Mouse (Mus musculus) ovary, postnatal 36 days (tissue): ENCODE results near the gene Coro2b.
"Not testable (repeated sequence)": the region's sequence is repeated elsewhere in the genome, so short reads cannot be mapped to it uniquely, and the experiment has no call there.

Experiments used
- DNase-seq: peaks from one replicate; pipeline ENCODE4 v3.0.0; 2022; ENCODE audit warnings: low spot score, mixed read lengths

Coro2b gene

DNA sequence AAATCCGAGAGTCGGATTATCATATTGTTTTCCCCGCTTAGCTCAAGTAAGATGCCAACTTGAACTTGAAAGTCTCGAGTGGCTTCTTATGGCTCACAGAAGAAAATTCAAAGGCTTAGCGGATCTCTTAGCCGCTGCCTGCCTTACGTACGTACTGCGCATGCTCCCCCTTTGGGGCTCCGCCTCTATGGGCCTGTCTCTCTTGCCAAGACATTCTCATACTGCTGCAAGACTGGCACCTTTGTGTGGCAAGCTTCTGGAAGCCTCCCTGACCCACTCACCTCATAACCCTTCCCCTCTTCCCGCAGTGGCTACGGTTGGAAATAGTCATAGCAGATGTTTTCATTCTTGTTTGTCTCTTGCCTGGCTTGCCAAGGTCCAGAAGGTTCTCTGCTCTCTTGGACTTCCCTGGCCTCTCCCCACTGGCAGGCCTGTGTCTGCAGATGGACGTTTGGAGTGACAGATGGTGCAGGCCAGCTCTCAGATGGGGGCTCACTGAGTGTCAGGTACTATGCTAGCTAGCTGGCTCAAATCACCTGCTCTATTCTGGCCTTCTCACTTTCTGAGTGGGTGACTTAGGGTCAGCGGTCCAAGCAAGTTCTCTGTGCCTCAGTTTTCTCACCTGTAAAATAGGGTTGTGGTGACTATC lies 65.2 kb downstream of the Coro2b start:
- DNase-seq, result no peak

DNA sequence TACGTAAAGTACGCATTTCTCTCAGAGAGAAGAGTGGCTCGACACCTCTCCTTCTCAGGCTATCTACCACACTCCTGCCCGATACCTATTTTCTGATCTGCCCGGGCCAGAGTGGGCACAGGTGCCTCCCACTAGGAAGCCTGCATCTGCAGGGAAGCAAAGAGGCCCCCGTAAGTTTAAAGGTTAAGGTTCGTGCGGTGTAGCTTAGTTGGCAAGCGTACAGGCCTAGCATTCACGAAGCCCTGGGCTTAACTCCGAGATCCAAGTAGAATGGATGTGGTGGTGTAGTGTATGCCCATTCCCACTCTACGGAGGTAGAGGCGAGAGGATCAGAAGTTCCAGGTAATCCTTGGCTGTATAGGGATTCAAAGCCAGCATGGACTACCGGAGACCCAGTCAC lies 65.8 kb downstream of the Coro2b start:
- no peak for DNase-seq

DNA sequence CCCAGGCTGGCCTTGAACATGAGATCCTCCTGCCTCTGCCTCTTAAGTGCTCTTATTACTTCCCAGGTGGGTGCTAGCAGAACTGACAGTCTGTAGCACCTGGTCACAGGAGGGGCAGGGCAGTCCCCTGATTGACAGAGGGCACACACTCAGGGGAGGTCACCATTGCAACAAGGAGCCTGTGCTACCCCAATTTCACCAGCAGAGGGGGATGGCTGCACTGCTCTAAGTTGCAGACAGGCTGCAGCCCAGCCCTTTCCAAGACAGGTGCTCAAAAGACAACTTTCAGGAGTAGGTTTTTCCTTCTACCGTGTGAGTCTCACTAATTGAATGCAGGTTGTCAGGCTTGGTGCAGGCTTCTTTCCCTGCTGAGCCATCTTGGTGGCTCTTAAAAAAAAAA lies 66.4 kb downstream of the Coro2b start:
- peak; percentile 72 for DNase-seq

DNA sequence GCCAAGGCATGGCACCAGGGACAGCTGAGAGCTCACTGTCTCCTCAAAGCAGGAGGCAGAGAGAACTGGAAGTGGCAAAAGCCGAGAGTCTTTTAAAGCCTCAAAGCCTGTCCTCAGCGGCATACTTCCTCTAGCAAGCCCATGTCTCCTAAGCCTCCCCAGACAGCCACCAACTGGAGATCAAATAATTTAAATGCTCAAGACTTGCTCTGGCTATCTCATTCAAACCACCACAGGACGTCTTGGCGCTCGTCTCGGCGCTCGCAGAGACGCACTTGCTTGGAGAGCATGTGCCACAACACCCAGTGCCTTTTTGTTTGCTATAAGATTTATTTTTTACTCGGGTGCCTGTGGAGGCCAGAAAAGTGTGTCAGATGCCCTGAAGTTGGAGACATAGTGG lies 67.1 kb downstream of the Coro2b start:
- no peak for DNase-seq

DNA sequence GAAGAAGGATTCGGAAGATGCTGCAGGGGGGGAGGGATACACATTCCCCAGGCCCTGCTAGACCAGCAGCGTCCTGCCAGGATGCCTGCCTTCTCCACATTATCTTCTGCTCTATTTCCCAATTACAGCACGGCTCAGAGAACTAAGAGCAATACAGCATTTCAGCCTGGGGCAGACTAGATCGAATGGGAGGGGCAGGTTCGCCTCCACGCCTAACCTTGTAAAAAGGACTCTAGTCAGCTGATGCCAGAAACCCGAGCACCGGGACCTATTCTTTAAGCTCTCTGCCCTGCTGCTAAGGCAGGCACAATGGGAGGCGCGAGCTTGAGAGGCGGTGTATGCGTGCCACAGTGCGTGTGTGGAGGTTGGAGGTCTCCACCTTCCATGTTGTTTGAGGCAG lies 67.7 kb downstream of the Coro2b start:
- DNase-seq, result no peak

DNA sequence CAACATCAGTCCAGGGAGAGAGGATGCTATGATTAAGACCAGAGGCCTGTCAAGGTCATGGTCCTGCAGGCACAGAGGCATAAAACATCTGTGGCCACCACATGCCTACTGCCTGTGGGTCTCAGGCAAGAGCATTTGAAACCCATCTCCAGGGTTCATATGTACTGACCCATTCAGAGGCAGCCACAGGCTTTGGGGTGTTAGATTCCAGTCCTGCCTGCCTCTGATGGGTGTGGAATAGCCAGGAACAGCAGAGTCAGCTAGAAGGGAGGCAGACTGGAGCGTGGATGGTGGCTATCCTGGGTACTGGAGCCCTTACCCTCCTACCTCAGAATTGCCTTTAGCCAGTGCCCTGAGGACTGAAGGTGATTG lies 69.4 kb downstream of the Coro2b start:
- DNase-seq, result no peak

DNA sequence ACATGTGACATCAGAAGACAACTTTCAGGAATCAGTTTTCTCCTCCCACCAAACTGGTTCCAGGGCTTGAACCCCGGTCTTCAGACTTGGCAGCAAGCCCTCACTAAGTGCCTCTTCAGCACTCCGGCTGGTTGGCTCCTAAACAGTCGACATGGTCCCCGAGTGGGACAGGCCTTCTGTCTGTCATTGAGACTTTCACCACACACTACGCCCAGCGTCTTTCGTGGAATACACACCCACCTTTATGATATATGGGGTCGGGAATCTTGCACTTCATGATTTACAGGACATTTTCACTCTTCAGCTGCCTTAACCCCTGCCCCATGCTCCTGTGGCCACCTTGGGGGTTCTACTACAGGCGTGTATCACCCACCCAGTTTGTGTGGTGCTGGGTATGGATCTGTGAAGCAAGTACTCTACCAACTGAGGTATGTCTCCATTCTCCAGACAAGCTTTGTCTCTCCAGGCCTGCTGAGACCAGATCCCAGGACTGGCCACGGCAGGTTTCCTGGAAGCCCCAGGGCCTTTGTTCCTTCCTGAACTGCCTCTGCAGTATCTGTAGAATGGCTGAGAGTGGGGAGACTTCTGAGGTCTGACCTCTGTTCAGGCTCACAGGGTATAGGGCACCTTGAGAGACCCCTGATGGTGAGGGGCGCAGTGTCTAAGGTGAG lies 70.0 kb downstream of the Coro2b start:
- DNase-seq, result no peak

DNA sequence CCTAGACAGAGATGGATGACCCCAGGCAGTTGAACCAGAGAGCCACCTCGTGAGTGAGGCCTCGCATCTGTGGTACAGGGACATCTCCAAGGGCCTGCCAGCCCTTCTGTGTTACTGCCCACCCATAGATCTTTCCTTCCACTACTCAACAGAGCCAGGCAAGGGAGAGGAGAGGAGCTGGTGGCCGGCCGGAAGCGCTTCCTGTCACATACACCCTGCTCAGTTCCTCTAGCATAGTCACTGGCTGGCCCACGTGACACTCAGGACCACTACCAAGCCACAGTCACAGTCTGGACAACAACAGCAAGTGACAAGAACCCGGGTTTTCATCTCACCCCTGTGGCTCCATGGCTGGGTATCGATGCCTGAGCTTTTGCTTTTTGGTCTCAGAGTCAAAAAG lies 70.8 kb downstream of the Coro2b start:
- DNase-seq, result no peak

DNA sequence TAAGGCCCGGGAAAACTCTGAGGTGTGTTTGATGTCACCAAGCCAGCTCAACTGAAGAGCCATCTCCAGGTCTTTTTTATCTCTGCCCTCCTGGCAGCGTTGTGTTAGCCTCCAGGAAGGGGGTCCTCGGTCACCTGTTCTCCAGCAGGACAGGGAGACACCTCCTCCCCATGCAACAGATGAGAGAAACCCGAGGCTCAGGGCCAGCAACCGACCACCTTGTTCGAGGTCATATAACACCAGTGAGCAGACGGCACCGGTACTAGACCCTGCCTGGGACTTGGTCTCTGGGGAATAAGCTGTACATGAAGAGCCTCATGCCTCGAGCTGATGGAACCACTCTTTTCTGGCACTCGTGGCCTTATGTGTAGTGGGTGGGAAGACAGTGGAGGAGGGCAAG lies 72.1 kb downstream of the Coro2b start:
- DNase-seq, result no peak

DNA sequence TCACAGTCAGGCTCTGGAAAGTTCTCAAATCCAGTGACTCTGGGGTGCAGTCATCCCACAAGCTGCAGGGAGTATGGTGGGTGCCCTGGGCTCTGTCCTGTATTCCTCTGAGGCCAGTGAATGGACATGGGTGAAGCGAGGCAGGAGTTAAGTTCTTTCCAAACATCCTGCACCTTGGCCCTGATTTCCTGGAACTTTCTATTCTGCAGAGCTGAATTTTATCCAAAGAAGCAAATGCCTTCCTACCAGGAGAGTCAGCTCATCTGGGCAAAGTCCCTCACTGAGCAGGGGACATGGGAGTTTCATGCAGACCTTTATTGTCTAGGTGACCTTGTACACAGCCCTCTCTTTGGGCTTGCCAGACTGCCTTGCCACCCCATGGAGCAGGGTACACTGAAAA lies 75.1 kb downstream of the Coro2b start:
- DNase-seq, result no peak

DNA sequence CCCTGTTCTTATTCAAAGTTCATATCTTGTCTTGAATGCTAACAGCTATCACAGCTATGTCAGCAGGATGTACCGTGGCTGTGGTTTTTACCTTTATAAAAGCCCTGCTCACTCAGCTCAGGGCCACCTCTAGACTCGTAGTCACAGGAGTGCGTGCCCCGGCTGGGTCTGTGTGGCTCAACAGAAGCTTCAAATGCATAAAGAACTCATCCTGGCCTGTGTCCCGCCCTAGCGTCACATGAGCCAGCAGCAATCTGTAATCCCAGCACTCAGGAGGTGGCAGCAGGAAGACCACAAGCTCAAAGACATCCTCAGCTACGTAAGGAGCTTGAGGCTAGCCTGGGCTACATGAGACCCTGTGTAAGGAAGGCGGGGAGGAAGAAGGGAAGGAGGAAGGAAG lies 75.7 kb downstream of the Coro2b start:
- no peak for DNase-seq

DNA sequence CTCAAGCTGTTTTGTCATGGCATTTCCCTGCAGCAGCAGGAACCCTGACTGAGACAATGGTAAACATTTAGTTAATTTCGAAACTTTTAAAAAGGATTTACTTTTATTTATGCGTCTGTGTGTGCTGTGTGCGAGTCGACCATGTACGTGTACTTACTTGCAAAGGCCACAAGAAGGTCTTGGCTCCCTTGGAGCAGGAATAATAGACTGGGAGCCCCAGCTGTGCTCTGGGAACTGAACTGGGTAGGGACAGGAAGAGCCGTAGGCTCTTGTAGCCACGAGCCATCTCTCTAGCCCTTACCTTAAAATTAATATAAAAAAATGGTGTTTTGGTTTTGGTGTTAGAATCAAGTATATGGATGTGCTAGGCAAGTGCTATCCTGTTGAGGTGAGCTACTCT lies 76.8 kb downstream of the Coro2b start:
- DNase-seq, result no peak

DNA sequence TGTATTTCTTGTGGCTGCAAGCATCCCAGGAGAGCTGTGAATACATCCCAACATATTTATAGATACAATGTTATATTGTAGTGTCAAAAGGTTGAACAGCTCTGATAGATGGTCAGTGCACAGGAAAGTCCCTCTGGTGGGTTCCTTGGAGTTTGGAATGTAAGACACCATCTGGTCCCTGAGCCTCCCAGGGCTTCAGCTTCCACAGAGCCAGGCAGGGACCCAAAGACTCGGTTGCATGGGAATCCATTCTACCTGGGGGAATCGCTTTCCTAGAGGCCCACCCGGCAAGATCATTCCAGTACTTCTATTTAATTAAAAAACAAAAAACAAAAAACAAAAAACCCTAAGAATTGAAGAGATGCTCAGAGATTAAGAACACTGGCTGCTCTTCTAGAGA lies 78.4 kb downstream of the Coro2b start:
- DNase-seq, result no peak

DNA sequence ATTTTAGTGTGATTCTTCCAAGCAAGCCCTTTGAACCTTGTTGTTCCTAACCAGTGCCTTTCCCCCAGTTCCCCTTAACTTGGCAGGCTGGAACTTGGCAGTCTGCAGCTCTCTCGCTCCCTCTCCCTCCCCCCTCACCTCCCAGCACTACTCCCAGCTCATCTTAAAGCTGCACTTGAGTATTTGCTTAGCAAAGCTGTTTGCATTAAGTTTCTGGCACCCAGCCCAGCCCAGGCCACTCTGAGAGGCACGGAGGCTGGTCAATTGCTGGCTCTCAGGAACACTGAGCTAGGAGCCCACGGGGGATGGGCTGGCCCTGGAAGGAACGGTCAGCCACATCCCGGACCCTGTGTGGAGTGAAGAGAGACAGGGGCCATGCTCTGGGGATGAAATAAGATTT lies 80.8 kb downstream of the Coro2b start:
- peak; percentile 62 for DNase-seq

DNA sequence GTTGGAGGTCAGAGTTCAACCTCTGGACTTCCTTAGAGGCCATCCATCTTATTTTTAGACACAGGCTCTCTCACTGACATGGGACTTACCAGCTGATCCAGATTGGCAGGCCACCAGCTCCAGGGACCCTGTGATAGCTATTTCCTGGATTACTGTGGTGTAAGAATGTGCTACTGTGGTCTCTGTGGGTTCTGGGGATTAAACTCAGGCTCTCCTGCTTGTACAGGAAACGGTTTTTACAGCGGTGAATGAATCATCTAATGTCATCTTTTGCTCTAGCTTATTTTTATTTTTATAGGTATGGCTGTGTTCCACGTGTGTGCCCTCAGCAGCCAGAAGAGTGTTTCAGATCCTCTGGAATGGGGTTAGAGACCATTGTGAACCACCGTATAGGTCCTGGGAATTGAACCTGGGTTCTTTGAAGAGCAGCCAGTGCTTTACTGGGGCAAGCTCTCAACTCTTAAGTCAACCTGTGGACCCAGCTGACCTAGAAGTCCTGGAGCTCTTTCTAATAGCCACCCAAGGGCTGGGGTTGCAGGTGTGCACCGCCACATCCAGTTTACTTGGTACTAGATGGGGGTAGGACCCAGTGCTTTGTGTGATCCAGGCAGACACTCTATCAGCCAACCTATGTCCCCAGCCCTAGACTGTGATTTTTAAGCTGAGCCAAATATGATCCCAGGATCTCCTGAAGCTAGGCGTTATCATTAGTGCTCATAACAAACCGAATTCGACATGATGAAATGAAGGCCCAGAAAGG lies 81.5 kb downstream of the Coro2b start:
- DNase-seq, result no peak

DNA sequence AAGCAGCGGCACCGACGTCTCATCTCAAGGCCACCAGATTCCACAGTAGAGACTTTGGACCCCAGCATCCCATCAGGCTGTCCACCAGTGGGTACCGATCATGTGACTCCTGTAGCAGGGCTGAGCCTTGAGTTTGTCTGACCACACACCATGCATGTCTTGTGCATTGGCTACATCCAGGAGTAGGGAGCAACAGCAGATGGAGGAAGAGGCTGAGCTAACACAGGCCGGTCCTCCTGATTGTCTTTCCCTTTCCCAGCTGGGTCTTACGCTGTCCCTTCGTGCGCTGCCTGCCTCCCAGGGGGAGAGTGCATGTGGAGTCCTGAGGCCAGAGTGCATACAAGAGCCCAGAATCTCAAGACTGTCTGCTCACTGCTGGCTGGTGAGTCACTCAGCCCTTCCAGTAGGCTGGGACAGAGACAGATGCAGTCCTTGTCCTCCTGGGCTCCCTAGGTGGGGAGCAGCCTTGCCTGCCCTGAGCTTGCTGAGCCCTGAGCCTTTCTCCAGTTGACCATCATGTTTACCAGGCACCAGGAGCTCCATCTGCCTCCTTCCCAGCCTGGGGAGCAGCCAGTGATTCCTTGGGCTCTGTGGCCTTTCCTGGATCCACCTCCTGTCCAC lies 84.4 kb downstream of the Coro2b start:
- no peak for DNase-seq

DNA sequence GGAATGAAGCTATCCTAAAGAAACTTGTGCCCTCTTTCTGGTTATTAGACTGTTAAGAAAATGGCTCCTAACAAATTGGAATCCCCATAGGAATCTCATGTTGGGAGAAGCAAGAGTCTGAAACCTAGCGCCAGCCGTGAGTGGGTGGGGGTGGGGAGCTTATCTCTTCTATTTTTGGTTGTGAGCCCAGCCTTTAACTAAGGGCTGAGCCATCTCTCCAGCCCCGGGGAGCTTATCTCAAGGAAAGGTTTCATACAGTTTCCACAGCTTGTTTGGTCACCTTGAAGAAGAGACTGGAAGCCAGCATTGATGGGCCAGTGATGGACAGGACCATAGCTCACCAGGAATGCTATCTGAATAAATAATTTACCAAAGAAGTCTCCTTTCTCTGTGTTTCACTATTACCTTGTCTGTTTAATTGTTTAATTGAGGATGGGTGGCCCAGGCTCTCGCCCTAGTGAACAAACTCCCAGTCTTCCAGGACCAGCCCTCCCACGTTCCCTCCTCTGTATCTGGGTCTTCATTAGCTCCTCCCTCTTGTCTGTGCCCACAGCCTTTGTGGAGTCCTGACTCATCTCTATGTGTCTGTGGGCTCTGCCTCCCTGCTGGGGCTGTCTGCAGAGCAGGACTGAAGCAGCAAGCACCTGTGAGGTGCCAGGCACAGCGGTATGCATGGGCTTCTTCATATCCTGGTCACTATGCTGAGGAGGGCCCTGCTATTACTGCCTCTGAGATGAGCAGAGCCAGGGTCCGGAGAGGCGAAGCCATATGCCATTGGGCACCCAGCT lies 85.1 kb downstream of the Coro2b start:
- no peak for DNase-seq

DNA sequence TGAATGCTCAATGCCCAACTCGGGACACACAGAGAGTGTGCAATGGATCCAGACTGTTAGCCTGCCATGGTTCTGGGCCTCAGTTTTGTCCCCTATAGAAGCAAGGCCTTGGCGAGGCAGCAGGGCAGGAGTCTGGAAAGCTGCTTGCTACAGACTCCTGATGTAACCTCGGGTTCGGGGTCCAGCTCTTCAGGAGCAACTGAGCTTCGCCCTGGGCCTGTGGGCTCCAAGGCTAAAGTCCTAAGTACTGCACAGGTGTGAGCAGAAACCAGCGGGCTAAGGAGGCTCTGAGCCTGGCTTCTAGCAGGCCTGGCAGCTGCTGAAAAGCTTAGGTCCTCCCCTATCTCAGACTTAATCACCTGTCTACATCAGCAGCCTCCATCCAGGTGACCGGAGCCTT lies 86.0 kb downstream of the Coro2b start:
- DNase-seq, result no peak

DNA sequence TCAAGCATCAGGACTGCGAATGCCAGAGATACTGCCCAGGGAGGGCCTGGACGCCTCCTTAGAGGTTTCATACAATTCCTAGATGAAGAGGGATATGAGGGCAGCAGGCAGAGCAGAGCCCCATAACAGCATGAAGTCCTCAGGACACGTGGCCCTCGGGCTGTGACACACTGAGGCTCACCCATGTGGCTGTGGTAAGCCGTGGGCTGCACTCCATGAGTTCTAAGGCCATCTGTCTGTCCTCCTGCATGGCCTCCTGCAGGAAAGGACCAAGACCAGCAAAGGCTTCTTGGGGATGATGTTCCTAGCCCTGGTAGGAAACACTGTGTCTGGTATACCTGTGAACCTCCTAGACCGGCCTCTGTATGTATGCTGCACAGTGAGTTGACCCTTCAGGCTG lies 86.5 kb downstream of the Coro2b start:
- no peak for DNase-seq

DNA sequence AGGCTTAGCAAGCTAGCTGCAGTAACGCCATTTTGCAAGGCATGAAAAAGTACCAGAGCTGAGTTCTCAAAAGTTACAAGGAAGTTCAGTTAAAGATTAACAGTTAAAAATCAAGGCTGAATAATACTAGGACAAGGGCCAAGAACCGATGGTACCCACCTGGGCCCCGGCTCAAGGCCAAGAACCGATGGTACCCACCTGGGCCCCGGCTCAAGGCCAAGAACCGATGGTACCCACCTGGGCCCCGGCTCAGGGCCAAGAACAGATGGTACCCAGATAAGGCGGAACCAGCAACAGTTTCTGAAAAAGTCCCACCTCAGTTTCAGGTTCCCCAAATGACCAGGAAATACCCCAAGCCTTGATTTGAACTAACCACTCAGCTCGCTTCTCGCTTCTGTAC lies 89.5 kb downstream of the Coro2b start:
- not testable (repeated sequence) for DNase-seq

DNA sequence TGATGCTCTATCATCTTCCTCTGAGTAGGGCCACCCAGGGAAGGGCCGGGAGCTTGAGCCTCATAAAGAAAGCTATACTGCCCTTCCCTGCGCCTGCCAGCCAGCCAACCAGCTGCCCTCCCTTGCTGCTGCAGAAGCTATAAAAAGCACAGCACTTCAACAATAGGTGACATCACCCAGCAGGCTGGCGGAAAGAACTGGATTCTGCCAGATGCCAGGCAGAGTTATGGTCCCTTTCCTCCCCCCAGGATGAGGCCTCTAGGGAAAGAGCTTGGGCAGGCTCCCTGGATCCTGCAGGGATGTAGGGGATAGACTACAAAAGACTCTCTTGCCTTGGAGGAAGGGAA lies 98.1 kb downstream of the Coro2b start:
- peak; percentile 11 for DNase-seq

DNA sequence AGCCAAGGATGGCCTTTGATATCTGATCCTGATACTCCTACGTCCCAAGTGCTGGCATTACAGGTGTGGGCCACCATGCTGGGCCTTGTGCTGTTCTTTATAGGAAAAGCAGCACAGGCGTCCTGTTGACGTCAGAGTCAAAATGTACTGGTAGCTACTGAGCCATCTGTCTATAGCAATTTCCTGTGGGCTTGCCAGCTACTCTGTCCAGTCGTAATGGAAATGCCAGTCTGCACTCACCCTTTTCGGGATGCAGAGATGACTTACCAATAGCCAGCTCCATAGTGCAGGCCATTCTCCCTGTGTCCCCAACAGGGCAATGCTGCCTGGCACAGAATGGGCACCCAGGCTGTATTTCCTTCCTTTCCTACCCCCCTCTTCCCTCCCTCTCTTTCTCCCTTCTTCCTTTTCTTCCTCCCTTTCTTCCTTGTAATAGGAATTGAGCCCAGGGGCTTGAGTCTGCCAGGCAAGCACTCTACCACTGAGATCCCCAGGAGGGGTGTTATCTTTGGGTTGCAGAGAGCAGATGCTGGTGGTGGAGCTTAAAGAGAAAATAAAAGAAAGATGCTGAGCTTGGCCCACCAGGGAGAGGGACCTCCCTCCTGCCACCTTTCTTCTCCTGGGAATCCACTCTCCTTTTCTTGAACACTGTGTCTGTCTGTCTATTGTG lies 98.6 kb downstream of the Coro2b start:
- DNase-seq, result no peak
